In genomic region chr12:79551274-79551673, GRCm38 (mm10) we compare ENCODE assay signal across 19 mouse cellular contexts.
"Had no signal": no experiment of that assay in that cellular context is flagged by ENCODE, and none has a peak within 500 bp of the region (broad histone marks: within the 10 kb centered on the region; RNA-seq: fewer than 3 reads in every experiment).

No protein-coding gene starts in this region.

- H3K36me3 ChIP-seq: liver, embryonic 13.5 days; midbrain, embryonic 10.5 days; midbrain, embryonic 13.5 days; neural tube, embryonic 13.5 days; stomach, embryonic 15.5 days had no signal

- H3K9ac ChIP-seq: liver, embryonic 13.5 days; lung, embryonic 14.5 days; midbrain, embryonic 13.5 days; neural tube, embryonic 13.5 days; stomach, embryonic 15.5 days had no signal

- H3K27ac ChIP-seq: liver, embryonic 13.5 days; midbrain, embryonic 10.5 days; midbrain, embryonic 13.5 days; neural tube, embryonic 13.5 days; stomach, embryonic 15.5 days had no signal

- H3K4me3 ChIP-seq: liver, embryonic 13.5 days; megakaryocyte, embryonic 14.5 days; midbrain, embryonic 10.5 days; midbrain, embryonic 13.5 days; myocyte; neural tube, embryonic 13.5 days; stomach, embryonic 15.5 days had no signal

- H3K4me2 ChIP-seq: liver, embryonic 13.5 days; lung, embryonic 14.5 days; midbrain, embryonic 13.5 days; neural tube, embryonic 13.5 days; stomach, embryonic 15.5 days had no signal

- DNase-seq: kidney, adult 9 months; kidney, postnatal 14 days; kidney, postnatal 4 days; left cerebral cortex, postnatal 4 days; liver, embryonic 13.5 days; lung, embryonic 14.5 days; lung, postnatal 10 days; lung, postnatal 36 days; retina, postnatal 1 day; right cerebral cortex, postnatal 25 days; spleen, adult 18-20 months; thymus, postnatal 25 days had no signal

- H3K4me1 ChIP-seq: midbrain, embryonic 13.5 days; neural tube, embryonic 13.5 days had no signal

- H3K27me3 ChIP-seq: liver, embryonic 13.5 days; megakaryocyte, embryonic 14.5 days; midbrain, embryonic 13.5 days; neural tube, embryonic 13.5 days; stomach, embryonic 15.5 days had no signal

- ATAC-seq: midbrain, embryonic 13.5 days; midbrain, embryonic 16.5 days had no signal

- H3K9me3 ChIP-seq: liver, embryonic 13.5 days; megakaryocyte, embryonic 14.5 days; midbrain, embryonic 10.5 days; midbrain, embryonic 13.5 days; neural tube, embryonic 13.5 days; stomach, embryonic 15.5 days had no signal
